Comparison of ENCODE assay signal across 8 mouse cellular contexts in genomic region chr4:143297016-143297556, GRCm38 (mm10). TPM values are rescaled to one million over a fixed set of nuclear protein-coding genes. Genes with fewer than 3 reads are reported as not detected.
DNase-seq lines count a peak whose midpoint lies in the region; ATAC-seq and TF ChIP-seq lines count a peak whose summit lies in the region.

No protein-coding gene starts in this region.

- H3K4me3 ChIP-seq in lung, adult 2 months (replicated peaks; ENCODE audit: extremely low read depth, low read depth, low read length) = peak overlapping the region; percentile 19
- H3K4me3 ChIP-seq in embryonic facial prominence, embryonic 14.5 days (ENCODE audit: low read depth, low read length) = peak overlapping the region; percentile 26
- H3K4me3 ChIP-seq in neural tube, embryonic 14.5 days (ENCODE audit: low read depth, low read length) = peak overlapping the region; percentile 19

- peak; percentile 53 for ATAC-seq in embryonic facial prominence, embryonic 14.5 days (ENCODE audit: low read depth)
- peak; percentile 65; the same call in 1 of the 2 replicates for ATAC-seq in neural tube, embryonic 14.5 days (ENCODE audit: low read depth)

- WGBS in lung, adult 2 months = 24% methylated on average over 12 of the region's 12 CpGs
- 13% methylated on average over 12 of the region's 12 CpGs for WGBS in embryonic facial prominence, embryonic 14.5 days
- 4% methylated on average over 12 of the region's 12 CpGs for WGBS in neural tube, embryonic 14.5 days

- no peak for DNase-seq in lung, adult 2 months
- no peak for DNase-seq in lung, postnatal 4 days
- DNase-seq in embryonic facial prominence, embryonic 14.5 days (ENCODE audit: low spot score) = peak; percentile 81
- DNase-seq in kidney, adult 9 months = peak; percentile 32
- no peak for DNase-seq in right cerebral cortex, postnatal 36 days (ENCODE audit: low spot score in 2 of 2)
- DNase-seq in ovary, postnatal 10 days (ENCODE audit: low spot score) = no peak
- DNase-seq in retina, embryonic 14.5 days (ENCODE audit: low spot score) = no peak

- H3K4me2 ChIP-seq in embryonic facial prominence, embryonic 14.5 days (ENCODE audit: low read depth, low read length) = peak overlapping the region; percentile 53
- peak overlapping the region; percentile 43 for H3K4me2 ChIP-seq in neural tube, embryonic 14.5 days (ENCODE audit: low read depth, low read length)

- H3K27ac ChIP-seq in embryonic facial prominence, embryonic 14.5 days (replicated peaks; ENCODE audit: low read depth, low read length) = peak overlapping the region; percentile 68
- H3K27ac ChIP-seq in neural tube, embryonic 14.5 days (ENCODE audit: low read depth, low read length) = peak overlapping the region; percentile 58

- H3K9ac ChIP-seq in embryonic facial prominence, embryonic 14.5 days (ENCODE audit: low read depth, low read length) = peak overlapping the region; percentile 54
- peak overlapping the region; percentile 30; the same call in 1 of the 2 replicates for H3K9ac ChIP-seq in neural tube, embryonic 14.5 days (replicated peaks; ENCODE audit: low read depth, low read length)

- no peak for TF ChIP-seq CTCF in lung, adult 2 months (IDR thresholded peaks at IDR 0.05; ENCODE audit: insufficient read depth, low read length)

- no peak for TF ChIP-seq POLR2A in lung, adult 2 months (IDR thresholded peaks at IDR 0.05; ENCODE audit: borderline replicate concordance, extremely low read depth, low read depth, low read length)

- H3K4me1 ChIP-seq in lung, adult 2 months (ENCODE audit: control insufficient read depth, insufficient read depth, low read length) = 0 out of 2 replicates have a peak, but pooled peaks cover 2% of the 10 kb centered on the region
- H3K4me1 ChIP-seq in embryonic facial prominence, embryonic 14.5 days (ENCODE audit: control insufficient read depth, insufficient read depth, low read length) = peaks cover 49% of the 10 kb centered on the region
- no peaks in the 10 kb centered on the region; the same call in 1 of the 2 replicates for H3K4me1 ChIP-seq in neural tube, embryonic 14.5 days (ENCODE audit: control insufficient read depth, insufficient read depth, low read length)

- no peaks in the 10 kb centered on the region for H3K27me3 ChIP-seq in embryonic facial prominence, embryonic 14.5 days (replicated peaks; ENCODE audit: control insufficient read depth, insufficient read depth, low read length)
- no peaks in the 10 kb centered on the region for H3K27me3 ChIP-seq in neural tube, embryonic 14.5 days (ENCODE audit: control insufficient read depth, insufficient read depth, low read length)

- H3K9me3 ChIP-seq in embryonic facial prominence, embryonic 14.5 days (ENCODE audit: control insufficient read depth, low read length) = no peaks in the 10 kb centered on the region
- no peaks in the 10 kb centered on the region for H3K9me3 ChIP-seq in neural tube, embryonic 14.5 days (ENCODE audit: control insufficient read depth, low read length)

- H3K36me3 ChIP-seq in embryonic facial prominence, embryonic 14.5 days (ENCODE audit: control insufficient read depth, insufficient read depth, low read length) = peaks cover 9% of the 10 kb centered on the region
- no peaks in the 10 kb centered on the region for H3K36me3 ChIP-seq in neural tube, embryonic 14.5 days (ENCODE audit: control insufficient read depth, insufficient read depth, low read length)

RNA-seq across cellular contexts. Expression of gene Pdpn, which starts 2.3 kb away (rescaled TPM):
- polyA plus RNA-seq in lung, adult 2 months (2012; rRNA removed) = 20.8 and 44.8 TPM in 2 replicates
- polyA plus RNA-seq in embryonic facial prominence, embryonic 14.5 days (2014; fragmentation: Nextera tagmentation; extraction: Ambion mirVana) = 67.1 and 70.2 TPM in 2 replicates
- 25.6 and 40.5 TPM in 2 replicates for polyA plus RNA-seq in neural tube, embryonic 14.5 days (2014; fragmentation: Nextera tagmentation; extraction: Ambion mirVana)

RNA-seq across cellular contexts. Expression of gene Lrrc38, which starts 52.5 kb away (rescaled TPM):
- polyA plus RNA-seq in lung, adult 2 months (2012; rRNA removed) = 0.07 and 0.25 TPM in 2 replicates
- polyA plus RNA-seq in embryonic facial prominence, embryonic 14.5 days (2014; fragmentation: Nextera tagmentation; extraction: Ambion mirVana) = 2.2 and 2.3 TPM in 2 replicates
- polyA plus RNA-seq in neural tube, embryonic 14.5 days (2014; fragmentation: Nextera tagmentation; extraction: Ambion mirVana) = 0.26 and 0.31 TPM in 2 replicates

Comparison
In these comparisons a context has a peak if more than half of its experiments do, and no peak if none do; other contexts are left out.
1. DNase-seq: peak in embryonic facial prominence, embryonic 14.5 days (single experiment) and kidney, adult 9 months (single experiment); none in lung, adult 2 months (single experiment), lung, postnatal 4 days (0 of 2), right cerebral cortex, postnatal 36 days (0 of 2), ovary, postnatal 10 days (single experiment) and retina, embryonic 14.5 days (single experiment).
2. Peak in every context shown above with its lines, with median percentiles within 50 percentile points of each other: H3K4me3 ChIP-seq.